Mouse (Mus musculus) heart, embryonic 11.5 days (tissue): Measurements from ENCODE around the gene Bnc2. TPM values are rescaled to one million over a fixed set of nuclear protein-coding genes. Genes with fewer than 3 reads are reported as not detected.

Experiments
- ATAC-seq: fragments of 200-750 bp; cut with Nextera tagmentation; replicated peaks from 2 replicates; pipeline ENCODE4 v1.8.0; 2017; ENCODE audit warnings: moderate library complexity; ENCODE audit not compliant: insufficient number of reproducible peaks, low FRiP score, low TSS enrichment
- H3K27ac ChIP-seq: fragments of 300-500 bp; sonication (generic); 2 replicates; pipeline ENCODE4 v1.5.1; 2014; ENCODE audit warnings: mild to moderate bottlenecking, low read depth, low read length
- H3K27me3 ChIP-seq: fragments of 300-500 bp; sonication (generic); 2 replicates; pipeline ENCODE4 v1.6.1; 2014; ENCODE audit warnings: mild to moderate bottlenecking, low read length, mixed read lengths; ENCODE audit not compliant: control insufficient read depth, insufficient read depth
- H3K36me3 ChIP-seq: fragments of 300-500 bp; sonication (generic); 2 replicates; pipeline ENCODE4 v1.6.1; 2014; ENCODE audit warnings: mild to moderate bottlenecking, low read length, moderate library complexity, mixed read lengths; ENCODE audit not compliant: control insufficient read depth, insufficient read depth
- H3K4me1 ChIP-seq: fragments of 300-500 bp; sonication (generic); 2 replicates; pipeline ENCODE4 v1.6.1; 2014; ENCODE audit warnings: low read length; ENCODE audit not compliant: control insufficient read depth, insufficient read depth
- H3K4me2 ChIP-seq: fragments of 300-500 bp; sonication (generic); 2 replicates; pipeline ENCODE4 v1.6.1; 2014; ENCODE audit warnings: mild to moderate bottlenecking, moderate library complexity
- H3K4me3 ChIP-seq: fragments of 300-500 bp; sonication (generic); 2 replicates; pipeline ENCODE4 v1.5.1; 2014; ENCODE audit warnings: low read depth, low read length
- H3K9ac ChIP-seq: fragments of 300-500 bp; sonication (generic); 2 replicates; pipeline ENCODE4 v1.6.1; 2014; ENCODE audit warnings: mild to moderate bottlenecking, low read depth, low read length, moderate library complexity
- H3K9me3 ChIP-seq: fragments of 300-500 bp; sonication (generic); replicated peaks from 2 replicates; pipeline ENCODE4 v1.6.1; 2016; ENCODE audit warnings: low read length; ENCODE audit not compliant: control insufficient read depth
- WGBS: fragments of 180-500 bp; shearing (Covaris S2); extraction: QIAGEN DNeasy Blood & Tissue Kit; methylation state at CpG from one replicate; pipeline ENCODE4 v1.1.7; 2014; ENCODE audit not compliant: insufficient replicate concordance; 5-methylcytosine and 5-hydroxymethylcytosine counted together
- polyA plus RNA-seq: library from polyadenylated mRNA; unstranded; fragments of >200 nt; fragmentation: Nextera tagmentation; extraction: Ambion mirVana; gene quantifications from 2 replicates; pipeline ENCODE4 v1.2.1, GENCODE M21; 2014

The Bnc2 gene
- polyA plus RNA-seq, 1 experiment from 2014 or later = 2.9 TPM

GRCm38 (mm10) chr4:84449246-84450005, 225.6 kb downstream of the Bnc2 start:
- ATAC-seq = no peak
- Histone ChIP-seq H3K9ac (no peak overlapping the region), H3K4me1 (no peaks in the 10 kb centered on the region), H3K4me2 (no peak overlapping the region), H3K27me3 (no peaks in the 10 kb centered on the region), H3K4me3 (no peak overlapping the region), H3K9me3 (no peaks in the 10 kb centered on the region), H3K27ac (no peak overlapping the region), H3K36me3 (no peaks in the 10 kb centered on the region)
- WGBS = 73% methylated on average over 7 of the region's 7 CpGs

DNA sequence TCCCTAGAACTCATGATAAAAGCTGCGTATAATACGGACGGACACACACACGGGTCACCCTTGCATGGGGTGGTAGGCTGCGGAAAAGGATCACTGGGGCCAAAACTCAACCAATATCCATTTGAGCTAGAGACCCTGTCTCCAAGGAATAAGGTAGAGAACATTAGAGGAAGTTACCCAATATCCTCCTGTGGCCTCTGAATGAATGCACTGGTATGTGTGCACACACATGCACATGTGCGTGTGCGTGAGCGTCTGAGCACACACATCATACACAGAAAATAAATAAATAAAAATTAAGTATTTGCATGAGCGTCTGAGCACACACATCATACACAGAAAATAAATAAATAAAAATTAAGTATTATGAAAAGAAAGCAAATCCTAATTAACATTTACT, 241.8 kb downstream of the Bnc2 start:
- Histone ChIP-seq H3K36me3 (no peaks in the 10 kb centered on the region), H3K9me3 (no peaks in the 10 kb centered on the region), H3K4me2 (no peak overlapping the region), H3K4me3 (no peak overlapping the region), H3K27ac (no peak overlapping the region), H3K4me1 (no peaks in the 10 kb centered on the region), H3K9ac (no peak overlapping the region), H3K27me3 (no peaks in the 10 kb centered on the region)
- WGBS = 90% methylated on average over 9 of the region's 9 CpGs
- ATAC-seq = no peak

- H3K4me3 ChIP-seq = no peak overlapping the region
- H3K4me2 ChIP-seq = no peak overlapping the region
- 57% methylated on average over 6 of the region's 6 CpGs for WGBS
- H3K27ac ChIP-seq = no peak overlapping the region
- no peaks in the 10 kb centered on the region for H3K9me3 ChIP-seq
- no peak overlapping the region for H3K9ac ChIP-seq
- no peaks in the 10 kb centered on the region for H3K4me1 ChIP-seq
- no peak for ATAC-seq
- no peaks in the 10 kb centered on the region for H3K36me3 ChIP-seq
- H3K27me3 ChIP-seq = no peaks in the 10 kb centered on the region
These were observed 243.2 kb downstream of the Bnc2 start for GRCm38 (mm10) chr4:84431677-84432515.

DNA sequence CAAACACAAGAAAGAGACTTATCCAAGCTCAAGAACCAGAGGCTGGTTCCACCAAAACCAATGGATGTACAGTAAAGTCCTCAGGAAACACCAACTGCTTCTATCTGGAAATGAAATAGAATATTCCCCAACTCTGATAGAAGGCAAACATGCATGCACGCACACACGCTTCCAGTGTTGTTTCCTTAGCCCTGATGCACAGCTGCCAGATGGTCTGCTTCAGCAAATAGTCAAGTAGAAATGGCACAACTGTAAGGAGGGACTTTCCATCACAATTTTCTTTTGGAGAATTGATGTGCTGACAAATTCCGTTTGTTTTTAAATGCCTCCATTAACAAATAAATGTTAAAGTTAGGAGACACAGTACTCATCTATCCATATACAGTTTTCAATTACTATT, 247.1 kb downstream of the Bnc2 start:
- WGBS = 79% methylated on average over 3 of the region's 3 CpGs

GRCm38 (mm10) chr4:84411431-84411830, 263.6 kb downstream of the Bnc2 start:
- Histone ChIP-seq H3K9ac (no peak overlapping the region), H3K27me3 (no peaks in the 10 kb centered on the region), H3K4me3 (no peak overlapping the region), H3K27ac (no peak overlapping the region), H3K4me1 (peaks cover 12% of the 10 kb centered on the region; the same call in 1 of the 2 replicates), H3K9me3 (no peaks in the 10 kb centered on the region), H3K4me2 (no peak overlapping the region), H3K36me3 (no peaks in the 10 kb centered on the region)
- 79% methylated on average over 2 of the region's 2 CpGs for WGBS
- no peak for ATAC-seq

More for the DNA sequence above, 247.1 kb downstream of the Bnc2 start:
- H3K4me2 ChIP-seq = no peak overlapping the region
- no peak for ATAC-seq
- H3K27ac ChIP-seq = no peak overlapping the region
- H3K9ac ChIP-seq = no peak overlapping the region
- no peaks in the 10 kb centered on the region for H3K36me3 ChIP-seq
- no peaks in the 10 kb centered on the region for H3K9me3 ChIP-seq
- H3K4me3 ChIP-seq = no peak overlapping the region
- H3K27me3 ChIP-seq = no peaks in the 10 kb centered on the region
- no peaks in the 10 kb centered on the region for H3K4me1 ChIP-seq

DNA sequence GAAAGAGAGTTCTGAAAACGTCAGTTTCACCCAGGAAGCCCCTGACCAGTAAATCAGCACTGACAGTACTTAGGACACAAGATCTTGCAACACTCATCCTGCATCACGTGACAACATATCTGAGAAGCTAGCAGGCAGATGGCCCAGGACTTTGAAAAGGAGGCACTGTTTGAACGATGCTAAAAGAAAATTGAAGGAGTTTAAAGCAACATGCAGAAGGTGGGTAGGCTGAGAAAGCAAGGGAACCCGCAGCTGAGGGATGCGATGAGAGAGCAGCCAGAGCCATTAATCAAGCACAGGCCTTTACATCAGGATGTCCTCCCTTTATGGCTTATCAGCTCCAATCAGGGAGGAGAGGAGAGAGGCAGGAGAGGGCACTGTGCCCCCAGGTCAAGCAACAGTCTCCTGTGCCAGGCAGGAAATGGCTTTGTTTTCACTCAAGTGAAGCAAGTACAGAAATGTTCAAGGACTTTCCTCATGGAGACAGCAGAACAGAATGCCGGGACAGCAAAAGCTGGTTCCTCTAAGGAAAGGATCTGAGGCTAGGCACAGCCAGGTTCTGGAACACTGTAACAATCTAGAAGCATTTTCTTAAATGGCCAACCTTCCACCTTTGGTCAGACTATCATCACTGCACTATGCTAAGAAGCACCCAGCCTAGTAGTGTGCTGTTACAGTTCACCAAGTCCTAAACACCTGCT, 267.6 kb downstream of the Bnc2 start:
- no peak overlapping the region for H3K27ac ChIP-seq
- H3K27me3 ChIP-seq = no peaks in the 10 kb centered on the region
- 29% methylated on average over 6 of the region's 6 CpGs for WGBS
- H3K9me3 ChIP-seq = no peaks in the 10 kb centered on the region
- no peak overlapping the region for H3K4me2 ChIP-seq
- no peak overlapping the region for H3K4me3 ChIP-seq
- no peak overlapping the region for H3K9ac ChIP-seq
- ATAC-seq = no peak
- H3K36me3 ChIP-seq = no peaks in the 10 kb centered on the region
- peaks cover 12% of the 10 kb centered on the region; the same call in 1 of the 2 replicates for H3K4me1 ChIP-seq

DNA sequence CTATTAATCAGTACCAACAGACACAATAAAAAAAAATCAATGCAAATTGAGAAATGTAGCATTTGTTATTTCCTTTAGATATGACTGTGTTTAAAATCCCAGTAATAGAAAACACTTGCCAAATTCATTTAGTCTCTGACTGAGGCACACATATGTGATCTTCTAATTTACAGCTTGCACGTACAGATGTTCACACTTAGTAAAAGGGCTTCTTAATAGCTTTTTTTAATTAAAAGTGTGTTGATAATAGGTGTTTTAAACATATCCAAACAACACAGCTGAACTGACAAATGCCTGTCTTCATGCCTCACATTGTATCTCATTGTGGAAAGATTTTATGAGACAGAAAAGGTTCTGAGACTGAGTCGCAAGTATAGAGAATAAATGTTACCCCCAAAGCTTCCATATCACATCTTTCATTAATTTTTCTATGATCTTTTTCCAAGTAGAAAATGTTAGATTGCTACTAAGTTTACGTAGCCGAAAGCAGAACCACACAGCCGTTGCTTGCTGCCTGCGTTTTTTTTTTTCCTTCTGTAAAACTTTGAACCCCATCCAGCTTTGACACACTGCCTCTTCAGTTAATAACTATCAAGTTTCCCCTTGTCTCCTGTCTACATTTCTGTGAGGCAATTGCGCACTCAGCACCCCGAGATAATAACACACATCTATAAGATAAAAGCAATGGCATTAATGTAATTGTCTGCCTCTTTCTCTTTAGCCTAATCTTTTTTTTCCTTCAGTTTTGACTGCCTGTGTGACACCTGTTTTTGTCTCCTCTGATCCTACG, 271.5 kb downstream of the Bnc2 start:
- H3K9me3 ChIP-seq = no peaks in the 10 kb centered on the region
- no peaks in the 10 kb centered on the region for H3K27me3 ChIP-seq
- H3K4me3 ChIP-seq = no peak overlapping the region
- H3K4me2 ChIP-seq = no peak overlapping the region
- no peak overlapping the region for H3K9ac ChIP-seq
- no peaks in the 10 kb centered on the region for H3K36me3 ChIP-seq
- WGBS = 51% methylated on average over 9 of the region's 9 CpGs
- H3K4me1 ChIP-seq = peaks cover 12% of the 10 kb centered on the region; the same call in 1 of the 2 replicates
- no peak for ATAC-seq
- no peak overlapping the region for H3K27ac ChIP-seq

DNA sequence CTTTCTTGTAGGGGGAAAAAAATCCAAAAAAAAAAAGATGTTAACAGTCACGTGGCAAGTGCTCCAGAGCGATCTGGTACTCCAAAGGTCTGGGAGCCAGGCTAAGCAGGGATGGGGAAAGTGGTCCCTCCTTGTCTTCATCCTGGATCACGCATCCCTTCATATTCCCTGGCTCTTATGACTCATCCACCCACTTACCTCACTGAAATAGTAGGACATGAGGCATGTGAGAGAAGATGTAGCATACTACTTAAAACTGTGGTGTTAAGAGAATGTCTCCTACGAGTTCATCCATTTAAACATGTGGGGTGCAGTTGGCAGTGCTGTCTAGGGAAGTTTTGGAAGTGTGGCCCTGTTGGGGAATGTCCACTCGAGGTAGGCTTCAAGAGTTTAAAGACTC, 286.1 kb downstream of the Bnc2 start:
- 82% methylated on average over 5 of the region's 5 CpGs for WGBS
- no peaks in the 10 kb centered on the region for H3K27me3 ChIP-seq

More for the DNA sequence above, 286.1 kb downstream of the Bnc2 start:
- H3K36me3 ChIP-seq = no peaks in the 10 kb centered on the region
- no peak overlapping the region for H3K4me2 ChIP-seq
- H3K27ac ChIP-seq = no peak overlapping the region
- H3K4me3 ChIP-seq = no peak overlapping the region
- ATAC-seq = no peak
- no peak overlapping the region for H3K9ac ChIP-seq
- no peaks in the 10 kb centered on the region for H3K9me3 ChIP-seq
- H3K4me1 ChIP-seq = no peaks in the 10 kb centered on the region
